Mouse (Mus musculus) thymus, adult 2 months (tissue): ENCODE results near the gene Tril. TPM values are rescaled to one million over a fixed set of nuclear protein-coding genes. Genes with fewer than 3 reads are reported as not detected.

Experiments
- DNase-seq: peaks from one replicate; pipeline ENCODE4 v3.0.0; 2021
- H3K27ac ChIP-seq: fragments of 200-500 bp; 2 replicates; pipeline ENCODE4 v1.5.1; 2012; ENCODE audit warnings: low read length, control low read depth; ENCODE audit not compliant: control insufficient read depth, insufficient read depth
- H3K27me3 ChIP-seq: fragments of 200-500 bp; 2 replicates; pipeline ENCODE4 v1.6.1; 2012; ENCODE audit warnings: mild to moderate bottlenecking, low read length, moderate library complexity, mixed read lengths; ENCODE audit not compliant: control insufficient read depth, insufficient read depth
- H3K36me3 ChIP-seq: fragments of 200-500 bp; 2 replicates; pipeline ENCODE4 v1.6.1; 2012; ENCODE audit warnings: mild to moderate bottlenecking, low read length, moderate library complexity; ENCODE audit not compliant: control insufficient read depth, insufficient read depth
- H3K4me1 ChIP-seq: fragments of 200-500 bp; replicated peaks from 2 replicates; pipeline ENCODE4 v1.6.1; 2012; ENCODE audit warnings: low read length; ENCODE audit not compliant: control insufficient read depth, insufficient read depth
- H3K4me3 ChIP-seq: fragments of 200-500 bp; 2 replicates; pipeline ENCODE4 v1.5.1; 2012; ENCODE audit warnings: mild to moderate bottlenecking, low read length, control low read depth, moderate library complexity; ENCODE audit not compliant: control insufficient read depth, insufficient read depth
- CTCF ChIP-seq: fragments of 200-500 bp; IDR thresholded peaks from 2 replicates; pipeline ENCODE4 v1.5.1; 2012; ENCODE audit warnings: mild to moderate bottlenecking, control low read depth, low read length, moderate library complexity, borderline replicate concordance; ENCODE audit not compliant: control insufficient read depth, poor library complexity, insufficient read depth; ENCODE audit errors: extremely low read depth
- POLR2A ChIP-seq: fragments of 200-500 bp; IDR thresholded peaks from 2 replicates; pipeline ENCODE4 v1.6.1; 2012; ENCODE audit warnings: mild to moderate bottlenecking, low read length, control low read depth, moderate library complexity; ENCODE audit not compliant: control insufficient read depth, poor library complexity, insufficient read depth; ENCODE audit errors: extremely low read depth
- WGBS: fragments of 180-500 bp; shearing (Covaris S2); methylation state at CpG from one replicate; pipeline ENCODE4 v1.1.7; 2018; 5-methylcytosine and 5-hydroxymethylcytosine counted together
- polyA plus RNA-seq: library from polyadenylated mRNA; depleted of rRNA; stranded (reverse); fragments of >200 nt; gene quantifications from 2 replicates; pipeline ENCODE4 v1.2.3, GENCODE M21; 2012

Tril gene
- polyA plus RNA-seq, 1 experiment: 2.3 TPM

DNA sequence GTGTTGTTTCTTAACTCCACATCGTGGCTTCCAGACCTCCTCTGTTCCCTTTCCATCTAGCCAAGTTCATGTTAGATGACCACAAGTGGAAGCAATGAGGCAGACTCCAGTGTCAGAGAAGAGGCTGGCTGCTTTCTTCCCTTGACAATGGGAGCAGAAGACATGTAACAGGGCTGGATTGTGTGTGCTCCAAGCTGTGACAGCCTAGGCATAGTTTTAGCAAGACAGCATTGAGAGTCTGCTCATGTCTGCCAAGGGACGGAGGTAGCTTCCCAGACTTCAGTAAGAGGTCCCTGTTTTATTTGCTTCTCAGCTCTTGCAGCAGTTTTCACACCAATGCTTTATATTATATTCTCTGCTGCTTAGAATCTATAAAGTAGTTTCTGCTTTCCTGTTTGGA is 33.6 kb upstream of the Tril start:
- Histone ChIP-seq H3K27me3 (no peaks in the 10 kb centered on the region), H3K27ac (no peak overlapping the region), H3K4me1 (no peaks in the 10 kb centered on the region), H3K36me3 (no peaks in the 10 kb centered on the region), H3K4me3 (no peak overlapping the region)
- 73% methylated on average over 2 of the region's 2 CpGs for WGBS
- TF ChIP-seq CTCF (no peak), POLR2A (no peak)
- no peak for DNase-seq

DNA sequence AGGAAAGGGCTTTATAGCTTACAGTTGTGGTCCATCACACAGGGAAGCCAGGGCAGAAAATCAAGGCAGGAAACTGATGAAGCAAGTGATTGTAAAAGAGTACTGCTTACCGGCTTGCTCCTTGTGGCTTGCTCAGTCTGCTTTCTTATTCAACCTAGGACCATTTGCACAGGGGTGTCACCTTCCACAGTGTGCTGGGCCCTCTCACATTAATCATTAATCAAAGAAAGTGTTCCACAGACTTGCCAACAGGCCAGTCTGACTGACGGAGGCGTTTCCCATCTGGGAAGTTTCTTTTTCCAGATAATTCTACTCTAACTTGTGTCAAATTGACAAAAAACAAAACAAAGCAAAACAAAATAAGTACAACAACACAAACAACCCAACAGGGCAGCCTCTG is 32.9 kb upstream of the Tril start:
- H3K4me3 ChIP-seq: no peak overlapping the region
- no peaks in the 10 kb centered on the region for H3K36me3 ChIP-seq
- DNase-seq: no peak
- H3K4me1 ChIP-seq: no peaks in the 10 kb centered on the region
- no peaks in the 10 kb centered on the region for H3K27me3 ChIP-seq
- no peak overlapping the region for H3K27ac ChIP-seq
- WGBS: 90% methylated on average over 3 of the region's 3 CpGs
- no peak for TF ChIP-seq POLR2A

DNA sequence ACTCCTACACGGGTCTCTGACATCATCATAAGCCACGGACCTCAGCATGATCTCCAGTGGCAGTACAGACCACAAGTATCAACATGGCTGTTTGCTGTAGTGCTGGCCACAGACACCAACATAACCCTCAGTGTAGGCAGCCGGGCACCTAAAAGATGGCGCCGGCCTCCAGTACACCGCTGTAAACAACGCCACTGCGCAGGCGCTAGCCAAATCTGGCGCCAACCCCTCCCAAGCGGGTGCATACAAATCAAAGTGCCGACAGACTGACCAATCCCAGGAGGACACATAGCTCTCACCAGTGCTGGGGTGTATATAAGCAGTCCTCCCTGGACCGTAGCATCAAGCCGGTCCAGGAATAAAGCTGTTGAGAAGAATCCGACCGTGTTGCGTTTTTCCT is 24.0 kb upstream of the Tril start:
- no peak for DNase-seq
- Histone ChIP-seq H3K4me1 (no peaks in the 10 kb centered on the region), H3K4me3 (no peak overlapping the region), H3K27me3 (no peaks in the 10 kb centered on the region), H3K36me3 (no peaks in the 10 kb centered on the region), H3K27ac (no peak overlapping the region)
- TF ChIP-seq CTCF (no peak), POLR2A (no peak)
- 93% methylated on average over 17 of the region's 17 CpGs for WGBS

DNA sequence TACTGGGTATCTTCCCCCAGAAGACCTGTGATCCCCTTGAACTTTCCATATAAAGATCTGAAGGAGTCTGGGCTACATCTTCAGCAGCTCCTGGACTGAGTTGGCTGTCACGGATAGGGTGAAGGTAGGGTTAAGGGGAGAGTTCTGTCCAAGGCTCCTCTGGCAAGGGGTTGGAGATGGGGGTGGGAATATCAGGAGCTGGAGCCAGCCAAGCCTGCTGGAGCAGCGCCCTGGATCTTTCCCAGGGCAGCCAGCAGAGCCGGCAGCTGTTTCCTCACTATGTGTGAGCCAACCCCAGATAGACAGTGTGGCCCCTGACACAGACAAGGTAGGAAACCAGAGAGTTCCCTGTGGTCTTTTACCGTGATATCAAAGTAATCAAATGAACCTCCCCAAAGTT is 4.6 kb upstream of the Tril start:
- no peak overlapping the region for H3K27ac ChIP-seq
- no peak overlapping the region for H3K4me3 ChIP-seq
- H3K27me3 ChIP-seq: no peaks in the 10 kb centered on the region; the same call in none of the 2 replicates
- H3K36me3 ChIP-seq: no peaks in the 10 kb centered on the region
- TF ChIP-seq CTCF (no peak), POLR2A (no peak)
- no peak for DNase-seq
- 60% methylated on average over 4 of the region's 4 CpGs for WGBS
- no peaks in the 10 kb centered on the region for H3K4me1 ChIP-seq

DNA sequence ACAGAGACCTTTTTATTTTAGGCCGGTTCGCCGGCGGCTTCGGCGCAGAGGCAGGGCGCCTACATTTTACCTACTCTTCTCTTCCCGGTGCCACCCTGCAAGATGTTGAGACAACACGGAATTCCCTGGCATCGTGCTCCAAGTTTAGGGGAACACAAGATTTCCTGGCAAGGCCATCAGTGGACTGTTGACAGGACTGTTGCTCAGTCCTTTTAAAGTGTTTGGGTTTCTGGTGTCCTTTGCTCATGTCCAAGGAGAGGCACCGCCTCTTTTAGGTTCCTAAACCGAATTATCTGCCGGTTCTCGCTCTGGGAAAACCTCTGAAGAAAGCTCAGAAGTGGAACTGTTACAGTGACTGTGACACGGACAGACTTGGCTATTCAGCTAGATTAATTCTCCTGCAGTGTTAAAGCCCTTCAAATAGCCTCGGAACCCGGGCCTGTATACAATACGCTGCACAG is 441 bp upstream of the Tril start:
- no peaks in the 10 kb centered on the region; the same call in 1 of the 2 replicates for H3K4me1 ChIP-seq
- peaks cover 4% of the 10 kb centered on the region for H3K27me3 ChIP-seq
- H3K4me3 ChIP-seq: no peak overlapping the region
- TF ChIP-seq CTCF (no peak), POLR2A (no peak)
- 13% methylated on average over 18 of the region's 18 CpGs for WGBS
- no peak overlapping the region for H3K27ac ChIP-seq
- DNase-seq: no peak
- no peaks in the 10 kb centered on the region for H3K36me3 ChIP-seq

DNA sequence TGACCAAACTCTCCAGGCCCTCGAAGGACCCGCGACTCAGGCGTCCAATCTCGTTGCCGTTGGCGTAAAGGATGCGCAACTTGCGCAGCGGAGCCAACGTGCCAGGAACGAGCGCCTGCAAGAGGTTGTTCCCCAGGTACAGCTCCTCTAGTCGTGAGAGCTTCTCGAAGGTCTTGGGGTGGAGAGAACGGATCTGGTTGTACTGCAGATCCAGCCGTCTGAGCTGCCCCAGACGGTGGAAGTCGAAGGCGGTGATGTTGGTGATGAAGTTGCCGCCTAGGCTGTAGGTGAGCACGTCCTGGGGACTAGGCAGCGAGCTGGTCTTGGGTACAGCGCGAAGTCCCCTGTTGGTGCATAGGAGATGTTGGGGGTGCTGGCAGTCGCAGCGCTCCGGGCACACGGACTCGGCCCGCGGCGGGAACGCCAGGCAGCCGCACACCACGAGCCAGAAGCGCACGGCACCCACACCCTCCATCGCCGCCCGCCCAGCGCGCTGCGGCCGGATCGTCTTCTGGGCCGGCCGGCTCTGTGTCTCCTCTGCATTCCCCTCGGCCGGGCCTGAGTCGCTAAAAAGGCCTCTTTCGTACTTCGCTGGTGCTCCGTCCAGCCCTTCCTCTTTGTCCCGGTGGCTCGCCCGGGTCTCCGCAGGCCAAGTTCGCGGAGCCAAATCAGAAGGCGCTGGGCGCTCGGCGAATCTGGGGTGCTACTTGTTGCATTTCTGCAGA is 707 bp downstream of the Tril start:
- Histone ChIP-seq H3K36me3 (no peaks in the 10 kb centered on the region), H3K4me1 (no peaks in the 10 kb centered on the region; the same call in 1 of the 2 replicates), H3K27me3 (peaks cover 4% of the 10 kb centered on the region), H3K27ac (no peak overlapping the region), H3K4me3 (0 out of 2 replicates have a peak overlapping the region, but pooled peaks have one; percentile 8)
- no peak for DNase-seq
- 5% methylated on average over 64 of the region's 64 CpGs for WGBS
- TF ChIP-seq CTCF (no peak), POLR2A (no peak)
